Mouse (Mus musculus): ENCODE measurements around the gene Ormdl3. TPM values are rescaled to one million over a fixed set of nuclear protein-coding genes. Genes with fewer than 3 reads are reported as not detected.

Gene Ormdl3
- polyA plus RNA-seq, 2 experiments, result 12.9 to 76.8 TPM

- no peak overlapping the region for H3K27ac ChIP-seq (replicated peaks; ENCODE audit: low read depth, low read length)
- H3K9ac ChIP-seq (ENCODE audit: low read depth, low read length, severe bottlenecking), result no peak overlapping the region
- peaks cover 4% of the 10 kb centered on the region; the same call in 1 of the 2 replicates for H3K4me1 ChIP-seq (ENCODE audit: control insufficient read depth, insufficient read depth, low read length)
- WGBS, result 74% methylated on average over 10 of the region's 10 CpGs
- no peaks in the 10 kb centered on the region for H3K9me3 ChIP-seq (ENCODE audit: control insufficient read depth, low read length)
- DNase-seq (ENCODE audit: low spot score) (no peak), ATAC-seq (ENCODE audit: low FRiP score, low read depth) (no peak)
- H3K27me3 ChIP-seq (ENCODE audit: control insufficient read depth, insufficient read depth, low read length), result peaks cover 8% of the 10 kb centered on the region; the same call in 1 of the 2 replicates
- H3K4me2 ChIP-seq (replicated peaks; ENCODE audit: low read depth, low read length, severe bottlenecking), result no peak overlapping the region
- no peak for TF ChIP-seq POLR2A (IDR thresholded peaks at IDR 0.05; ENCODE audit: borderline replicate concordance, extremely low read depth, insufficient read depth, insufficient read length)
- H3K36me3 ChIP-seq (ENCODE audit: control insufficient read depth, insufficient read depth, low read length), result no peaks in the 10 kb centered on the region
- no peak overlapping the region for H3K4me3 ChIP-seq (replicated peaks; ENCODE audit: low read length)
Measured at GRCm38 (mm10) chr11:98595473-98595872, 8.3 kb upstream of the Ormdl3 start.

GRCm38 (mm10) chr11:98595021-98595420 is 7.9 kb upstream of the Ormdl3 start:
- no peak overlapping the region for H3K4me2 ChIP-seq (replicated peaks; ENCODE audit: low read depth, low read length, severe bottlenecking)
- DNase-seq (ENCODE audit: low spot score) (no peak), ATAC-seq (ENCODE audit: low FRiP score, low read depth) (no peak)
- no peaks in the 10 kb centered on the region for H3K9me3 ChIP-seq (ENCODE audit: control insufficient read depth, low read length)
- H3K27ac ChIP-seq (replicated peaks; ENCODE audit: low read depth, low read length), result no peak overlapping the region
- no peaks in the 10 kb centered on the region for H3K36me3 ChIP-seq (ENCODE audit: control insufficient read depth, insufficient read depth, low read length)
- H3K27me3 ChIP-seq (ENCODE audit: control insufficient read depth, insufficient read depth, low read length), result peaks cover 8% of the 10 kb centered on the region; the same call in 1 of the 2 replicates
- H3K4me1 ChIP-seq (ENCODE audit: control insufficient read depth, insufficient read depth, low read length), result peaks cover 4% of the 10 kb centered on the region; the same call in 1 of the 2 replicates
- TF ChIP-seq POLR2A (IDR thresholded peaks at IDR 0.05; ENCODE audit: borderline replicate concordance, extremely low read depth, insufficient read depth, insufficient read length), result no peak
- no peak overlapping the region for H3K9ac ChIP-seq (ENCODE audit: low read depth, low read length, severe bottlenecking)
- no peak overlapping the region for H3K4me3 ChIP-seq (replicated peaks; ENCODE audit: low read length)
- WGBS, result 69% methylated on average over 6 of the region's 6 CpGs

- Histone ChIP-seq H3K9ac (ENCODE audit: low read depth, low read length, severe bottlenecking) (no peak overlapping the region), H3K9me3 (ENCODE audit: control insufficient read depth, low read length) (no peaks in the 10 kb centered on the region), H3K27me3 (ENCODE audit: control insufficient read depth, insufficient read depth, low read length) (no peaks in the 10 kb centered on the region), H3K4me2 (replicated peaks; ENCODE audit: low read depth, low read length, severe bottlenecking) (no peak overlapping the region), H3K4me1 (ENCODE audit: control insufficient read depth, insufficient read depth, low read length) (peaks cover 12% of the 10 kb centered on the region), H3K4me3 (replicated peaks; ENCODE audit: low read length) (no peak overlapping the region), H3K36me3 (ENCODE audit: control insufficient read depth, insufficient read depth, low read length) (no peaks in the 10 kb centered on the region), H3K27ac (replicated peaks; ENCODE audit: low read depth, low read length) (no peak overlapping the region)
- WGBS, result 68% methylated on average over 19 of the region's 19 CpGs
- no peak for TF ChIP-seq POLR2A (IDR thresholded peaks at IDR 0.05; ENCODE audit: borderline replicate concordance, extremely low read depth, insufficient read depth, insufficient read length)
- no peak for DNase-seq (ENCODE audit: low spot score)
- ATAC-seq (ENCODE audit: low FRiP score, low read depth), result no peak
Measured at GRCm38 (mm10) chr11:98590548-98591445, 3.6 kb upstream of the Ormdl3 start.

- Histone ChIP-seq H3K4me2 (replicated peaks; ENCODE audit: low read depth, low read length, severe bottlenecking) (no peak overlapping the region), H3K4me3 (replicated peaks; ENCODE audit: low read length) (no peak overlapping the region), H3K9ac (ENCODE audit: low read depth, low read length, severe bottlenecking) (no peak overlapping the region), H3K27ac (replicated peaks; ENCODE audit: low read depth, low read length) (no peak overlapping the region), H3K27me3 (ENCODE audit: control insufficient read depth, insufficient read depth, low read length) (no peaks in the 10 kb centered on the region), H3K4me1 (ENCODE audit: control insufficient read depth, insufficient read depth, low read length) (peaks cover 20% of the 10 kb centered on the region), H3K36me3 (ENCODE audit: control insufficient read depth, insufficient read depth, low read length) (no peaks in the 10 kb centered on the region), H3K9me3 (ENCODE audit: control insufficient read depth, low read length) (no peaks in the 10 kb centered on the region)
- no peak for TF ChIP-seq POLR2A (IDR thresholded peaks at IDR 0.05; ENCODE audit: borderline replicate concordance, extremely low read depth, insufficient read depth, insufficient read length)
- WGBS, result 80% methylated on average over 8 of the region's 8 CpGs
- ATAC-seq (ENCODE audit: low FRiP score, low read depth), result no peak
- DNase-seq (ENCODE audit: low spot score), result no peak
Measured at GRCm38 (mm10) chr11:98589306-98589705, 2.1 kb upstream of the Ormdl3 start.

- H3K27ac ChIP-seq (replicated peaks; ENCODE audit: low read depth, low read length), result no peak overlapping the region
- H3K9me3 ChIP-seq (ENCODE audit: control insufficient read depth, low read length), result no peaks in the 10 kb centered on the region
- no peak for TF ChIP-seq POLR2A (IDR thresholded peaks at IDR 0.05; ENCODE audit: borderline replicate concordance, extremely low read depth, insufficient read depth, insufficient read length)
- no peaks in the 10 kb centered on the region for H3K27me3 ChIP-seq (ENCODE audit: control insufficient read depth, insufficient read depth, low read length)
- H3K9ac ChIP-seq (ENCODE audit: low read depth, low read length, severe bottlenecking), result no peak overlapping the region
- 71% methylated on average over 6 of the region's 6 CpGs for WGBS
- H3K4me1 ChIP-seq (ENCODE audit: control insufficient read depth, insufficient read depth, low read length), result peaks cover 20% of the 10 kb centered on the region
- no peaks in the 10 kb centered on the region for H3K36me3 ChIP-seq (ENCODE audit: control insufficient read depth, insufficient read depth, low read length)
- 0 out of 2 replicates have a peak overlapping the region, but pooled peaks have one; percentile 73 for H3K4me3 ChIP-seq (replicated peaks; ENCODE audit: low read length)
- no peak for ATAC-seq (ENCODE audit: low FRiP score, low read depth)
- DNase-seq (ENCODE audit: low spot score), result no peak
- H3K4me2 ChIP-seq (replicated peaks; ENCODE audit: low read depth, low read length, severe bottlenecking), result peak overlapping the region; percentile 68
Measured at GRCm38 (mm10) chr11:98588833-98589281, 1.7 kb upstream of the Ormdl3 start.

Data from limb, embryonic 14.5 days (tissue).